Mouse (Mus musculus) adrenal gland, postnatal 25 days (tissue): Measurements from ENCODE around the gene Olfr1218. TPM values are rescaled to one million over a fixed set of nuclear protein-coding genes. Genes with fewer than 3 reads are reported as not detected.

Experiments used
- DNase-seq: peaks from one replicate; pipeline ENCODE4 v3.0.0; 2021; ENCODE audit warnings: mixed read lengths
- long read RNA-seq: library from polyadenylated mRNA; stranded (forward); transcript quantifications from one replicate; pipeline ENCODE4 v2.0.0, GENCODE M21; 2021
- total RNA-seq: library from RNA; stranded (reverse); gene quantifications from 2 replicates; pipeline ENCODE4 v1.2.3, GENCODE M21; 2021

Gene Olfr1218
- not detected in 2 replicates for total RNA-seq
- long read RNA-seq: 0 reads

DNA sequence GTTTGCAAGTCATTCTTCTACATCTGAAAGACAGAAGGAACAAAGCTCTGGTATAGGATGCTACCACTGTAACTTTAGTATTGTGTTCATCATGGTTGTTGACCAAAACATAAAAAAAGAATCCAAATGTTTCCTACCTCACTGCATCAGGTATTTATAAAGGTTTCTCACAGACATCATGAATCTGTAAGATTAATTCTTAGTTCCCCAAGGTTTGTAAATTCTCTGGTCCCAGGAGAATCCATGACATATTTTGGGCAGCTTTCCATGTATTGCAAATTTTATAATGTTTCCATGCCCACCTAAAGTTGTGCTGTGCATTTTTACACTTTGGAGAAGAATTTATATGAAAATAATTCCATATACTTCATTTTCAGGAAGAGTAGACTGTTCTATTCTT, at the start of gene Olfr1218:
TSS of gene Olfr1218 (minus strand) at position 101 of the 400 bp plus-strand sequence.
- no peak for DNase-seq

GRCm38 (mm10) chr2:89106735-89107134, 45.7 kb upstream of the Olfr1218 start, which contains the start of gene Olfr1220:
Gene Olfr1220 (minus strand): TSS chr2:89106835.
- DNase-seq: no peak

DNA sequence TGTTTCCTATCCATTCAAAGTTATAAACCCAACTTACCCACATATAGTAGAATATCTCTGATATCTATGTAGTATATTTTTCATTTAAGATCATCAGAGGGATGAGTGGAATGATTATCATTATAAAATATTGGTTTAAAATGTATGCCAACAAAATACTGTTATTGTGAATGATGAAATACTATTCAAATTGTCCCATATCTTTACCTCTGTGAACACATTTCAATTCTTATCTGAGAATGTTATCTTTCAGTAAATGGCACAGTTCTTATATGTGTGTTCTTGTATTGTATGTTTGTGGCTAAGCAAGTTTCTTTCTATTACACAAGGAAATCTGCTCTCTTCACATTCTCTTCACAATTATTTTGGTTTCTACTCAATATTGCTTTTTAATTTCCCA, 44.7 kb upstream of the Olfr1218 start:
- no peak for DNase-seq

DNA sequence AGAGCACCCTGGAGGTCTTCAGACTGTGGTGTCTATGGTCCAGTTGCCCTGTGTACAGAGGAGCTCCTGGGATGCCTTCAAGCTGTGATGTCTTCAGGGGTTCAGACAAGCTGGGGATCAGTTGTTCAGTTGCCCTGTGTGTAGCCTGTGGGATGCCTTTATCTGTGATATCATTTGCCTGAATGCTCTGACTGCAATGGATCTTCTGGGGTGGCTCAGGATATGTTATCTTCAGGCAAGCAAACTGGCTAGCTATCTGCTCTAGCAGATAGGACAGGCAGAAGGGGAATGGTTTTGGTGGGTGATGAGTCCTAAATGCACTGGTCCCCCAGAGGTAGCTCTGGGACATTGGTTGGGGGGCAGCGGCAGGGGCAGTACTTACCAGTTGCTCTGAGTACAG, 32.9 kb upstream of the Olfr1218 start:
- DNase-seq: no peak

- no peak for DNase-seq
These were observed 22.4 kb upstream of the Olfr1218 start, which contains the start of gene Olfr1219 for GRCm38 (mm10) chr2:89083413-89083812. Gene Olfr1219 (minus strand): TSS chr2:89083513.

- DNase-seq: no peak
These were observed 20.5 kb upstream of the Olfr1218 start for GRCm38 (mm10) chr2:89081487-89081886.

GRCm38 (mm10) chr2:89031965-89032364, 29.0 kb downstream of the Olfr1218 start, which contains the start of gene Olfr1217:
Gene Olfr1217 (minus strand): TSS chr2:89032065.
- DNase-seq: no peak

GRCm38 (mm10) chr2:89021436-89021835, 39.6 kb downstream of the Olfr1218 start:
- peak; percentile 3 for DNase-seq

DNA sequence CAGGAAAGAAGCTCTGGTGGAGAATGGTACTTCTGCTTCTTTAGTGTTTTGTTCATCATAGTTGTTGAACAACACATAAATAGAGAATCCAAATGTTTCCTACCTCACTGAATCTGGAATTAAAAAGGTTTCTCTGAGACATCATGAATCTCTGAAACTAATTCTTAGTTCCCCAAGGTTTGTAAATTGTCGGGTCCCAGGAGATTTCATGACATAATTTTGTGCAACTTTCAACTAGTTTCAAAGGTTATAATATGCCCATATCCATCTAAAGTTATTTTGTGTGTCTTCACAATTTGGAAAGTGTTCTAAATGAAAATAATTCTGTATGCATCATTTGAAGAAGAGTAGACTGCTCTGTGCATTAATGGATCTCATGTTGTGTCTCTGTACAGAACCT, 42.7 kb downstream of the Olfr1218 start, which contains the start of gene Olfr1216:
TSS of gene Olfr1216 (minus strand) at position 101 of the 400 bp plus-strand sequence.
- no peak for DNase-seq

DNA sequence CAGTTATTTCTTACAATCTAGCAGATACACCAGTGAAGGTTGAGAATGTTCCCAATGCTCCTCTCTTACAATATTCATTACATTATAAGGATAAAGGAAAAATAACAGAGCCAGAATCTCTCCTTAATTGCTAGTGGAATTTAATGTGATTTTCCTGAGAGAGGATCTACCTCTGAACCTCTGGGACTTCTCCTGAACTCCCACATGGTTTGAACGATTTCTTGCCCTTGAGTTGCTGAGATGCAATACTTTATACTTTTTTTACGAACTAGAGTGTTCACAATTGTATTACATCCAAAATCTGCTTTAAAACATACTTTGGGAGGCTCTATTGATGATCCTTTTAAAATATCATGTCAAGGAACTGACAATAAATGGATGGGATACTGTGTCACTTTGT, 54.1 kb downstream of the Olfr1218 start, which contains the start of gene Olfr1215:
TSS of gene Olfr1215 (minus strand) at position 101 of the 400 bp plus-strand sequence.
- no peak for DNase-seq

Other genes with a start within 250 kb of the Olfr1218 start
- gene Olfr1202, start 246.7 kb downstream of the Olfr1218 start, total RNA-seq: not detected in 2 replicates
- gene Olfr1205, start 231.4 kb downstream of the Olfr1218 start, total RNA-seq: not detected in 2 replicates
- not detected in 2 replicates for gene Olfr1204, start 211.9 kb downstream of the Olfr1218 start, total RNA-seq
- not detected in 2 replicates for gene Olfr1206, start 198.0 kb downstream of the Olfr1218 start, total RNA-seq
- not detected in 2 replicates for gene Olfr1208, start 158.9 kb downstream of the Olfr1218 start, total RNA-seq
- not detected in 2 replicates for gene Olfr1209, start 146.0 kb downstream of the Olfr1218 start, total RNA-seq
- gene Olfr1211, start 123.1 kb downstream of the Olfr1218 start, total RNA-seq: not detected in 2 replicates
- not detected in 2 replicates for gene Olfr1212, start 107.2 kb downstream of the Olfr1218 start, total RNA-seq
- gene Gm13762, start 80.9 kb downstream of the Olfr1218 start, total RNA-seq: not detected in 2 replicates
- not detected in 2 replicates for gene Olfr1214, start 68.5 kb downstream of the Olfr1218 start, total RNA-seq
- gene Olfr1215, start 54.2 kb downstream of the Olfr1218 start, total RNA-seq: not detected in 2 replicates
- gene Olfr1216, start 42.8 kb downstream of the Olfr1218 start, total RNA-seq: not detected in 2 replicates
- gene Olfr1217, start 29.1 kb downstream of the Olfr1218 start, total RNA-seq: not detected in 2 replicates
- not detected in 2 replicates for gene Olfr1219, start 22.3 kb upstream of the Olfr1218 start, total RNA-seq
- not detected in 2 replicates for gene Olfr1220, start 45.6 kb upstream of the Olfr1218 start, total RNA-seq
- gene Olfr1221, start 56.1 kb upstream of the Olfr1218 start, total RNA-seq: not detected in 2 replicates
- not detected in 2 replicates for gene Olfr1222, start 71.9 kb upstream of the Olfr1218 start, total RNA-seq
- not detected in 2 replicates for gene Olfr1223, start 90.4 kb upstream of the Olfr1218 start, total RNA-seq
- not detected in 2 replicates for gene Olfr1224-ps1, start 102.9 kb upstream of the Olfr1218 start, total RNA-seq
- gene Olfr1225, start 113.5 kb upstream of the Olfr1218 start, total RNA-seq: not detected in 2 replicates
- not detected in 2 replicates for gene Olfr1226, start 138.9 kb upstream of the Olfr1218 start, total RNA-seq
- not detected in 2 replicates for gene Olfr1228, start 192.9 kb upstream of the Olfr1218 start, total RNA-seq
- gene Olfr1229, start 226.8 kb upstream of the Olfr1218 start, total RNA-seq: not detected in 2 replicates
- not detected in 2 replicates for gene Olfr1230, start 236.1 kb upstream of the Olfr1218 start, total RNA-seq
- not detected in 2 replicates for gene Olfr1231, start 245.9 kb upstream of the Olfr1218 start, total RNA-seq